Mouse (Mus musculus) layer of hippocampus, adult 9-11 months (tissue): ENCODE data around the gene Nefh.

ENCODE experiments used
- DNase-seq: peaks from one replicate; pipeline ENCODE4 v3.0.0; 2022

The Nefh gene

GRCm38 (mm10) chr11:4947813-4948174, at the start of gene Nefh:
TSS of gene Nefh (minus strand) at chr11:4948064.
- no peak for DNase-seq

GRCm38 (mm10) chr11:4996621-4997199, 48.8 kb upstream of the Nefh start:
- DNase-seq, result no peak

- DNase-seq, result no peak
These were observed 47.8 kb upstream of the Nefh start for GRCm38 (mm10) chr11:4995676-4996075.

GRCm38 (mm10) chr11:4992471-4992870, 44.6 kb upstream of the Nefh start:
- DNase-seq, result no peak

GRCm38 (mm10) chr11:4989187-4989586, 41.3 kb upstream of the Nefh start:
- peak; percentile 35 for DNase-seq

GRCm38 (mm10) chr11:4987487-4987852, 39.6 kb upstream of the Nefh start:
- DNase-seq, result no peak

- DNase-seq, result peak; percentile 88
These were observed 39.0 kb upstream of the Nefh start, which contains the start of gene Ap1b1 for GRCm38 (mm10) chr11:4986695-4987486. TSS of gene Ap1b1 (plus strand) at chr11:4986824.

GRCm38 (mm10) chr11:4984799-4985198, 36.9 kb upstream of the Nefh start:
- DNase-seq, result no peak

GRCm38 (mm10) chr11:4984249-4984648, 36.4 kb upstream of the Nefh start:
- no peak for DNase-seq

- no peak for DNase-seq
These were observed 35.7 kb upstream of the Nefh start for GRCm38 (mm10) chr11:4983538-4983937.

- DNase-seq, result no peak
These were observed 35.1 kb upstream of the Nefh start for GRCm38 (mm10) chr11:4983010-4983409.

- DNase-seq, result no peak
These were observed 27.8 kb upstream of the Nefh start for GRCm38 (mm10) chr11:4975623-4976022.

GRCm38 (mm10) chr11:4974376-4975122, 26.7 kb upstream of the Nefh start:
- DNase-seq, result no peak

GRCm38 (mm10) chr11:4973871-4974256, 26.0 kb upstream of the Nefh start:
- no peak for DNase-seq

- no peak for DNase-seq
These were observed 25.4 kb upstream of the Nefh start for GRCm38 (mm10) chr11:4972967-4973870.

- no peak for DNase-seq
These were observed 20.5 kb upstream of the Nefh start for GRCm38 (mm10) chr11:4968376-4968775.

- no peak for DNase-seq
These were observed 19.7 kb upstream of the Nefh start for GRCm38 (mm10) chr11:4967549-4967948.

GRCm38 (mm10) chr11:4966888-4967287, 19.0 kb upstream of the Nefh start:
- DNase-seq, result no peak

GRCm38 (mm10) chr11:4966325-4966724, 18.5 kb upstream of the Nefh start:
- no peak for DNase-seq

- DNase-seq, result no peak
These were observed 15.4 kb upstream of the Nefh start for GRCm38 (mm10) chr11:4963099-4963808.

GRCm38 (mm10) chr11:4953918-4954317, 6.1 kb upstream of the Nefh start:
- no peak for DNase-seq

GRCm38 (mm10) chr11:4953401-4953800, 5.5 kb upstream of the Nefh start:
- DNase-seq, result no peak
